Mouse (Mus musculus) neutrophil, adult 5-6 weeks (primary cell): ENCODE measurements around the gene Spem2. TPM values are rescaled to one million over a fixed set of nuclear protein-coding genes. Genes with fewer than 3 reads are reported as not detected.

Source experiments
- ATAC-seq: fragments of 151-379, 151-347 bp; 2 replicates; pipeline ENCODE4 v1.8.0; 2017; ENCODE audit warnings: mild to moderate bottlenecking, moderate TSS enrichment; ENCODE audit not compliant: insufficient number of reproducible peaks, poor library complexity, low FRiP score, severe bottlenecking; ENCODE audit errors: extremely low read depth
- total RNA-seq: library from RNA; stranded (forward); fragments of 200-1000 nt; gene quantifications from 2 replicates; pipeline ENCODE4 v1.2.3, GENCODE M21; 2017

Gene Spem2
- total RNA-seq, 1 experiment from 2014 or later = 0.47 TPM

DNA sequence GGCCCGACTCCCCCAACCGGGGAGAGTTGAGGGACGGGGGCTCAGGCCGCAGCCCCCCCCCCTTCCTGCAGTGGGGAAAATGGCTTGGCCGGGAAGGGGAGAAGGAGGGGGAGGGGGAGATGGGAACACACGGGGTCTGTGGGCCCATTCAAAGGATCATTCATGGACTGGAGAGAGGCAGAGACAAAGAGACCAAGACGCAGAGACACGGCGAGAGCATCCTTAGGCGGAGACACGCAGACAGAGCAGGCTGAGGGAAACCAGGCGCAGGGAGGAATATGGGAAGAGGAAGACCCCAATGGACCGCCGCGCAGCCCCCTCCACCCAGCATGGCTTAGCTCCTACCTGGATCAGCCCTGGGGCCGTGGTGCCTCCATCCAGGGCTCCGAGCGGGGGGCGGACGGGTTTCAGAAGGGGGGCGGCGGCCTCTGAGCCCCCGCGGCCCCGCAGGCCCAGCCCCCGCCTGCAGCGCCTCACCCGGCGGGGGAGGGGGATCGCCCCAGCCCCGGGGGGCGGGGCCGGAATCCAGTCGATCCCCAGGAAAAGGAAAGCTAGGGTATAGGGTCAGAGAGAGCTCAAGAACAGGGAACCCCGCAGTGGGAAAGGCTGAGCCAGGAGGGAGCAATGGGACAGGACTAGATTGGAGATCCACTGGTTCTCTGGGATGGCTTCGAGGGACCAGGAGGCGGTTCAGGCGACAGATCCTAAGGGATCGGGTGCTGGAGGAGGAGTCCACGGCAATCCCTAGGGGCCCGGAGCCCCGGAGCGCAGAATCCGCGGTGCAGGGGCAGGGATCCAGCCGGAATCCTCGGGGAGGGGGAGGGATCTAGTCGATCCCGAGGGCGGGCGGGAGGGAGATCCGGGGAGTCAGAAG is 18.7 kb upstream of the Spem2 start:
- ATAC-seq = no peak

DNA sequence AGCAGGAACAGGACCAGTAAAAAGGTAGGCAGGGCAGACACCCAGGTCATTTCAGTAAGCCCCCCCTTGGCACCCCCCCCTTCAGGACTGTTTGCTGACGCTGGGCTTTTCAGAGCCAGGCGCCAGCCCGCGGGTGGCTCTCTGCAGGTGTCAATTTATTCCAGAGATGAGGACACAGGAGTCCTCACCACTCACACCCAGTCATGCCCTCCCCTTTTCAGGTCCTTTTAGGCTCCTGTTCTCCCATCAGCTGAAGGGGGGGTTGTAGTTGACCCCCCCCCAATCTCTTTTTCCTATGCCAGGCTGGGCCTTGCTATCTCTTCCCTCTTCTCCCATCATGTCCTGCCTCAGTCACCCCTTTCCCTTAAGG is 17.7 kb upstream of the Spem2 start:
- no peak for ATAC-seq

DNA sequence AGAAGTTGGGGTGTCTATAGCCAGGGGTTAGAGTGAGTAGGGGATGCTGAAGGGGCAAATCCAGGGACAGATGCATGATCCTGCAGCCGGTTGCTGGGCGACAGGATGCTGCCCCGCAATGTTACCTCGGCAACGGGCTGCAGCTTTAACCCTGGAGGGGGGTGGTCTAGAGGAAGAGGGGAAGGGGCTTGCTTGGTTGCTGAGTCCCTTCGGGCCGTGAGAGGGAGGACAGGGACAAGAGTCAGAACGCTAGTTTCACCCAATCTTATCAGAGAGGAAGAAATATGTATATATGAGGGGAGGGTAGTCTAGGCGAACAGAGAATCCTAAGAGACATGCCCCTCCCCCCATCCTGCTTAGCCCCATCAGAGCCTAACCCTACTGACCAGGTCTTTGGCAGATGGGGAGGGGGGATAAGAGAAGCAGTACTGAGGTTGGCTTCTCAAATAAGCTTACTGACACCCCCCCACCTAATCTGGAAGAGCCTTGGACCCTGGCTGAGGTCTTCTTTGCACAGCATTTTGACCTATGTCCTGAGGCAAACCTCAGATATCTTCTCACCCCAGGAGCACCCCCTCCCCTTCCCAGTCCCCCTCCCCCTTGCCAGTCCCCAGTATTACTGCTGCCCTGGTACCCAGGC is 17.2 kb upstream of the Spem2 start:
- no peak for ATAC-seq

DNA sequence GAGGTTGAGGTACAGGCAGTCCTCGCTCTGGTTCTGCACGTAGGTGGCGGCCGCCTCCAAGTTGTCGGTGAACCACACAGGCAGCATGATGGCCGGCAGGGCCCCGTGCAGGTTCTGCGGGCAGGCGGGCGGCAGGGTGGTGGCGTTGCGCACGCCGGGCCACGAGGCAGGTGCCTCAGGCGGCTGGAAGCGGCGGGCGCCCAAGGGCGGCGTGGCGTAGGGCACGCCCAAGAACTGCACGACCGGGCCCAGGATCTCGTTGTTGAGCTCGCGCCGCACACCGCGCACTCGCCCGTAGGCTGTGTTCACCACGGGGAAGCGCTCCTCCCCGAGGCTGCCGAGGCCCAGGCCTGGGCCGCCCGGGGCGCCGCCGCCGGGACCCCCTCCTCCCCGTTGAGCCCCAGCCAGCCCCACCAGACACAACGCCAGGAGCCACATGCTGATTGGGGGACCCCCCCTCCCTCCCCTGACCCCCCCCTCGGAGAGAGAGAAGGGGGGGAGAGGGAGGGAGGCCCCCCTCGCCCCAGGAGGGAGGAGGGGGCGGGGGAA is 15.8 kb upstream of the Spem2 start:
- no peak for ATAC-seq

DNA sequence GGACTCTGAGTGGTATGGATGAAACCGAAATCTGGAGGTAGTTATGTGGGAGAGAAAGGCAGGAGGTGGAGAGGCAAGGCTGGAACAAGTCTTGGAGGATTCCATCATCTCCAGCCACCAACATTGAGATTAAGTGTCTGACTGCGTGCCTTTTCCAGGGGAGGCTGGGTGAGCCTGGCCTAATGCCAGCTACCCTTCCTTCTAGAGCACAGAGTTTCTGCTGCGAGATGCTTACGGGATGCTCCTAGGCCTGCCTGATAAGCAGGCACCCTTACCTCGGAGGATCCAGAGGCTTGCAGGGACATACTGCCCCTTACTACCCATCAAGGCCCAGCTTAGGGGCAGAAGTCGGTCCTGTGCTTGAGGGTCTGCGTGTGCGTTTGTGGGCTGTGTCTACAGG is 15.3 kb upstream of the Spem2 start:
- ATAC-seq = no peak

DNA sequence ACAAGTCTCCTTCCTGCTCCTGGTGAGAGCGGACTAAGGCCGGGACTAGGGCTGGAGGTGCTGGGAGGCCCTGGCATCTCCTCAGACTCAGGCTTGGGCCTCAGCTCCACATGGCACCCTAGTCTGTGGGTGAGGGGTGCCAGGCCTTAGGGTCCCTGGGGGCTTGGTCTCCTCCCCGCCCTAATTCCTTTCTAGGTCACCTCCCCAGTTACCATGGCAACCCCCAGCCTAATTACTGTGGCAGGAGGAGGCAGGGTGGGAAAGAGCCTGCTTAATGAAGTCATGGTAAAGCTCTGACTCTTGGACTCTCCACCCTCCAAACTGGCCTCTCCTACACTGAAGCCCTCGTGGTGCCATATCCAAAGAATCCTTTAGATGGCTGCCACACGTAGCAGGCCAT is 10.6 kb upstream of the Spem2 start:
- ATAC-seq = no peak

DNA sequence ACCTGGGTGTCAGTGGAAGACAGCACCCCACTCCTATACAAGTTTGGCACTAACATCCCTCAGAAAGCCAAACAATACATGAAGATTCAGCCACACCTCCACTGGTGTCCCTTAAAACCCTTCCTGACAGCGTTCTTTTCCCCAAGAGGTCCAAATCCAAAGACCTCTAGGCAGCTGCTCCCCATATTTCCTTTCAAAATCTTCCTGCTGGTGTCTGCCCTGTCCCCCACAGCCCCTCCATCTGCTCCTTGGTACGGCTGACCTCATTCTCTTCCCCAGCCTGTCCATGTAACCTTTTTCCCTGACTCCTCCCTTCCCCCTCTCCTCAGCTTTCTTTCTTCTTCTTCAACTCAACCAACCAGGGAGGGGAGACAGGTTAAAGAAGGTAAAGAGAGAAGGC is 5.2 kb upstream of the Spem2 start:
- no peak for ATAC-seq

DNA sequence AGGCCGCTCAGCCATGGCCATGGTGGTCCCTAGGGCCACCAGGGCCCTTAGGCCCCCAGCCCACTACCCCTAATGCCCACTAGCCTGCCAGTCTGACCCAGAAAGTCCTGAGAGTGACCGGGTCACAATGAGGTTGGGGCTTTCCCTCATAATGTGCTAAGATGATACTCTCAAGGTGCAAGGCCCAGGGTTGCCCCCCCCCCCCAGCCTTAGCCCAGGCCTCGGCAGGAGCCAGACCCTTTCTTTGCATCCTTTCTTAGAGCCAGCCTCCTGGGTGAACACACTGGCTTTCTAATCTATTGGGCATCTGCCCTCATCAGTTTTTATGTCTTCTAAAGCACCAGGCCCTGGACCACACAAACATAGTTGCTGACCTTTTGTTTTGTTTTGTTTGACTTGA is 3.8 kb upstream of the Spem2 start, which contains the start of gene Spem1:
Spem1 (minus strand) TSS at position 101 of the 400 bp plus-strand sequence.
- ATAC-seq = no peak

DNA sequence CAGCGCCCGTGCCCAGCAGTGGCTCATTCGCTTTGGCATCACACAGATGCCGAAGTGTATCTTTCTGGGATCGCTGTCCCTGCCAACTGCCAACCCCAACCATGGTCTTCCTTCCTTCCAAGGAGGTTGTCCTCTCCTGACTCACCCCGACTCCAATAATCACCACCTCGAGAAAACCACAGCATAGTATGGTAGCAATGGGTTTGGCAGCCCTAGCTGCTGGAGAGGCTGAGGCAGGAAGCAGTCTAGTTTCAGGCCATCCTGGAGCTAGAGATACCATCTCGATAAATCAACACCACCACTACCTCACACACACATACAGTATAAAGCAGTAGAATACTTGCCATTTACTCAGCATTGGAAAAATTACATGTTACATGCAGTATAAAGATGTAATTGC is 606 bp upstream of the Spem2 start:
- no peak for ATAC-seq

DNA sequence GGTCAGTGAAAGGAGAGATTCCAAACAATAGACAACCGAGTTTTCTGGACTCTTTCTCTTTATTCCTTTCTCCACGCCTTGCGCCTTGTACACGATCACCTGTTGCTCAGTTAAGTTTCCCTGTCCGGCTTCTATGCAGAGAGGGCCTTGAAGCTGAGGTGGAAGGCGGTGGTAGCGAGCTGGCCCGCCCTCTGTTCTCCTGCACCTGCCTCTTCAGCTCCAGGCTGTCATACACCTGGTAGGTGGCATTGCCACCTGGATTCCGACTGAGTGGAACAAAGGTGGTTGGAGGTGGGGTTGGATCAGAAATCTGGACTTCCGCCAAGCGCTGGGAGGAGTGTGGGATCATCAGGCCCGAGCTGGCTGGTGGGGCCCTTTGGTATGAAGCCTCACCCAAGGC is 1.7 kb downstream of the Spem2 start:
- ATAC-seq = no peak

DNA sequence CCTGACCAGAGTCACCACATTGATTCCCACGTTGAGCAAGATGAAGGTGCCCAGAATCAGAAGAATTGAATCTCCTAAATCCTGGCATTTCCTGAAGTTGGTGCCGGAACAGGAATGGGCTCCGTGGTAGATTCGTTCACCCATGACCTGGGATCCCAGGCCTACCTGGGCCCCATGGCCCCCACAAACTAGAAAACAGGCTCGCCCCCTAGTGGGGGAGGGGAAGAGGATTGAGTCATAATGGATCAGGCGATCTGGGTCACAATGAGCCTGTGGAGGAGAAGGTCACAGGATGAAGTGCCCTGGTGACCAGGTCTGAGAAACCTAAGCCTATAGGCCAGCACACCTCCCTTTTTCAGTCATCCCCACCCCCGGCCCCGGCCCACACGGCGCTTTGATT is 3.1 kb downstream of the Spem2 start, which contains the start of gene Gm39566:
Gm39566 (minus strand) TSS at position 144 of the 400 bp plus-strand sequence.
- no peak for ATAC-seq

DNA sequence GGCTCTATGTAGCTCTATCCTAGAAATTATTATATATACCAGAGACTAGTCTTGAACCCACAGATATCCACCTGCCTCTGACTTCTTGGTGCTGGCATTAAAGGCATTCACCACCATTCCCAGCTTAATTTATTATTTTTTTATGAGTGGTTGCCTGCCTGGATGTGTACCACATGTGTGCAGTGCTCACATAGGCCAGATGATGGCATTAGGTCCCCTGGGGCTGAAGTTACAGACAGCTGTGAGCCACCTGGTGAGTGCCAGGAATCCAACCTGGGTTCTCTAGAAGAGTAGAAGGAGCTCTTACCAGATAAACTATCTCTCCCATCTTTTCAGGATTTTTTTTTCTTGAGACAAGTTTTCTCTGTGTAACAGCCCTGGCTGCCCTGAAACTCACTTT is 8.0 kb downstream of the Spem2 start:
- no peak for ATAC-seq

DNA sequence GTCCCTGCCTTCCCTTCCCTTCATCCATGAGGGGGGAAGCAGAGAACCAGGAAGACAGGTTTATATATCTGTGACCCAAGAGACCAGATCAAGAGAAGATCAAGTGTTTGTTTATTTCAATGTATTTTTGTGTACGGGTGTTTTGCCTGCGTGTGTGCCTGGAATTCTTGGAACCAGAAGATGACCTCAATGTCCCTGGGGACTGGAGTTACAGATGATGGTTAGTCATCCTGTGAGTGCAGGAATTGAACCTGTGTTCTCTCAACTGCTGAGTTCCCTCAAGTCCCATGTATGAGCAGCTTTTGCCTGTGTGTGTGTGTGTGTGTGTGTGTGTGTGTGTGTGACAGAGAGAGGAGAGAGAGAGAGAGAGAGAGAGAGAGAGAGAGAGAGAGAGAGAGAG is 10.6 kb downstream of the Spem2 start:
- no peak for ATAC-seq

DNA sequence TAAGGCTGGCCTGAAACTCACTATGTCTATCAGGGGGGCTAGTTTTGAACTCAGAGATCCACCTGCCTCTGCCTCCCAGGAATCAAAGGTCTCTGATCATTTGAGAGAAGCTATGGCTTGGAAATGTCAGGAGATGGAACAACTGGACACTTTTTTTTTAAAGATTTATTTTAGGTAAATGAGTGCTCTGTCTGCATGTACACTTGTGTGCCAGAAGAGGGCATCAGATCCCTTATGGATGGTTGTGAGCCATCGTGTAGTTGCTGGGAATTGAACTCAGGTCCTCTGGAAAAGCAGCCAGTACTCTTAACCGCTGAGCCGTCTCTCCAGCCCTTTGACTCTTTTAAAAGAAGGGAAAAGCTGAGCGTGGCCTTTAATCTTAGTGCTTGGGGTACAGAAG is 11.9 kb downstream of the Spem2 start:
- ATAC-seq = no peak

DNA sequence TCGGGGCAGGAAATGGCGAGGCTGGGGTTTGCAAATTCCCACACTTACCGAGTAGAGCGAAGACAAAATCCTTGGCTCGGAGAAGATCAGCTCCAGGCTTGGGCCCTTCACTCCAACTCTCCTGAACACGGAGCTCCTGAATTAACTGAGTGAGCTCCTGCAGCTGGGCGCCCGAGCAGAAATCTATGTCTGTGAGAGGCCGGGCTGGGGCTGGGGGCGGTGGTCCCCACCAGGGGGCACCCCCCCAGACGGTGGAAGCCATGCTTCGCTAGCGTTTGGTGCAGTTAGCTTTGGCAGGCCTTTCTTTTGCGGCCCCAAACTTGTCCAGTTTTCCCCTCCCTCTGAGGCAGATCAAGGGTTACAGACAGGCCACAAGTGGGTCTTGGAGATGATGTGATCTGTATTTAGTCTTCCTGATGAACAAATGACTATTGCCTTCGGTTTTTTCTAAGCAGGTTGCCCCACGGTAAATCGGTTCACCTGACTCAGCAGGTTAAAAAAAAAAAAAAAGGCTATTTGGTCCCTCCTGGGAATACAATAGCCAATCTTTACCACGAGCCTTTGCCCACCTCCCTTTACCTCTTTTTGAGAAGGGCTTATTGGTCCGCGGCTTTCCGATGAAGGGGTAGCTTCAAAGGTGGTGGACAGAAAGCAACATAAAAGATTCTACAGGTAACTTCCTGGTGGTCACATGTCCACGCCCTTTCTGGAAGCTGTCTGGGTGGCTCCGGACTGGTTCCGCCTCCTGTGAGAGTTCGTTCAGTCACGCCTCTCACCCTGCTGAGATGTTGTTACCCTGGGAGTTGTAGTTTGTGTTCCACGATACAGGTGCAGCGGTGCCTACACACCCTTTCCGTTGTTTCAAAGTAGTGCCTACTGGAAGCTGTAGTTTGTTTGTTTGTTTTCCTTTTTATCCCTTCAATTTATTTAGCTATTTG is 13.0 kb downstream of the Spem2 start, which contains the start of gene Tmem102:
Tmem102 (minus strand) TSS at position 653 of the 938 bp plus-strand sequence.
- no peak for ATAC-seq

DNA sequence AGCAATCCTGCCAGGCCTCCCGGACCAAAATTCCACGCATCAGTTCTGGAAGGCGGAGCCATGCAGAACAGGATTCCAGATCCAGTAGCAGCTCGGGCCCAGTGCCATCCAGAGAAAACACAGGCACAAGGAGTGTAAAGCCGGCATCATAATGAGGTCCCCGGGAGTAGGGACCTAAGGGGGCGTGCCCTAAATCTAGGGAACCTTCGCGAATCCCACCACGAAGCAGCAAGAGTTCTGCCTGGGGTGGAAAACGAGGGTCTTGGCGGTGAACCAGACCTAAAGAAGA is 13.7 kb downstream of the Spem2 start:
- ATAC-seq = no peak

DNA sequence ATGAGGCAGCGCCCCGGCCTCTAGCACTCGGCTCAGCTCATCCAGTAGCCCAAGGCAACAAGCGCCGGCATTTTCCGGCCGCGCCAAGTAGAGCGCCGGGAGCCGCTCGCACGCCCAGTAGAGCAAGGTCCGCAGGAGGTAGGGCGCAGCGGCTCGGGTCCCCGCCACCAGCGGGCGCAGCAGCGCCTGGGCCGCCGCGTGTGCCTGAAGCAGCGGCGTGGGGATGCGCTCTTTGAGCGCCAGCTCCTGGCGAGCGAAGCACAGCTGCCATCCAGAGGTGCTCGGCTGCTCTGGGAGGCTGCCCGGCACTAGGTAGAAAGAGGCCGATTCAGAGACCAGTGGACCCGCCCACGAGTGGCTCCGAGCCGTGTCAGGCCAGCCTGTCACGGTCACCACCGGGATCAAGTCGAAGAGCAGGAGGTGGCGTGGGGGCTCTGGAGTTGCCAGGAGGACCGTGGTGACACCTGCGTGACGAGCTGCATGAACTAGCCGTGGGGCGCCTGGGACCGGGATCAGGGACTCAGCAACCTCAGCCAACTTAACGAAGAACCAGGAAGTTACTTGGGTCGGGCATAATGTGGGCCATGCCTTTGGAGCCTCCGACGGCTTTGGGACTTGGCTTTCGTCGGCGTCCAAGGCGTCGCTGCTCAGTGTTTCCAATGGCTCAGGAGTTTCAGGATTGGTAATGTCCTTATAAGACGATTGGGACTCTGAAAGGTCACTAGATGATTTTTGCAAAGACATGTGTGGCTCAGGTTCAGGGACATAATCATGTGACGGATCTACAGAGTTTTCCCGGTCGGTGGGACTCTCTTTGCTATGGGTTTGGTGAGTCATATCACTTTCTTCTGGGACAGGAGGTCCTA is 14.2 kb downstream of the Spem2 start:
- ATAC-seq = peak; percentile 43

DNA sequence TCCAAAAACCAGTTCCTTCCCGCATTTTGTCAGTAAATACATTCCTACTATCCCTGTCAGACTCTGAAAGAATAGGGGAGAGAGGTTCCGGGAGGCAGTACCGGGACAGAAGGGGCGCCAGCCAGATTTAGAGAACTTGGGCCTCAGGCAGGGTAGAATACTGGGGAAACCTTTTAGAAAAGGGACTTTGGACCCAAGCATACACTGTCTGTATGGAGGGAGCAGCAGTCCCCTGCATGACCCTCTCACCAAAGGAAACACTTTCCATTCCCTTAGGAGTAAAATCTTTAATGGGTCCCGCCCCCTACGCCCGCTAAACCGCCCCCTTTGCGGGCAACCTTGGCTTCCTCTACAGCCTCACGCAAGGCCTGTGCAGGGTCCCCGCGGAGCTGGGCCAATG is 14.9 kb downstream of the Spem2 start:
- ATAC-seq = no peak
